Mouse (Mus musculus) lung, embryonic 16.5 days (tissue): ENCODE data around the gene Ucp3. TPM values are rescaled to one million over a fixed set of nuclear protein-coding genes. Genes with fewer than 3 reads are reported as not detected.

Experiments
- ATAC-seq: fragments of 200-750 bp; cut with Nextera tagmentation; 2 replicates; pipeline ENCODE4 v1.8.0; 2017; ENCODE audit warnings: low read depth, mild to moderate bottlenecking, moderate library complexity
- H3K27ac ChIP-seq: fragments of 300-500 bp; sonication (generic); 2 replicates; pipeline ENCODE4 v1.5.1; 2014; ENCODE audit warnings: mild to moderate bottlenecking, control low read depth, low read length
- H3K27me3 ChIP-seq: fragments of 300-500 bp; sonication (generic); 2 replicates; pipeline ENCODE4 v1.6.1; 2014; ENCODE audit warnings: low read depth, low read length, mixed read lengths; ENCODE audit not compliant: control insufficient read depth, insufficient read depth
- H3K36me3 ChIP-seq: fragments of 300-500 bp; sonication (generic); 2 replicates; pipeline ENCODE4 v1.6.1; 2014; ENCODE audit warnings: low read length; ENCODE audit not compliant: control insufficient read depth, insufficient read depth
- H3K4me1 ChIP-seq: fragments of 300-500 bp; sonication (generic); replicated peaks from 2 replicates; pipeline ENCODE4 v1.6.1; 2014; ENCODE audit warnings: low read length, mixed read lengths; ENCODE audit not compliant: control insufficient read depth, insufficient read depth
- H3K4me2 ChIP-seq: fragments of 300-500 bp; sonication (generic); 2 replicates; pipeline ENCODE4 v1.6.1; 2014; ENCODE audit warnings: low read depth, low read length, control low read depth
- H3K4me3 ChIP-seq: fragments of 300-500 bp; sonication (generic); 2 replicates; pipeline ENCODE4 v1.5.1; 2014; ENCODE audit warnings: mild to moderate bottlenecking, low read length, control low read depth
- H3K9ac ChIP-seq: fragments of 300-500 bp; sonication (generic); 2 replicates; pipeline ENCODE4 v1.6.1; 2014; ENCODE audit warnings: low read length, control low read depth
- H3K9me3 ChIP-seq: fragments of 300-500 bp; sonication (generic); 2 replicates; pipeline ENCODE4 v1.6.1; 2016; ENCODE audit warnings: low read length; ENCODE audit not compliant: control insufficient read depth
- WGBS: fragments of 180-500 bp; shearing (Covaris S2); extraction: QIAGEN DNeasy Blood & Tissue Kit; methylation state at CpG from one replicate; pipeline ENCODE4 v1.1.7; 2014; 5-methylcytosine and 5-hydroxymethylcytosine counted together
- polyA plus RNA-seq: library from polyadenylated mRNA; unstranded; fragments of >200 nt; fragmentation: Nextera tagmentation; extraction: Ambion mirVana; gene quantifications from 2 replicates; pipeline ENCODE4 v1.2.1, GENCODE M21; 2015

The Ucp3 gene
- polyA plus RNA-seq, 1 experiment from 2014 or later: 0.09 TPM

DNA sequence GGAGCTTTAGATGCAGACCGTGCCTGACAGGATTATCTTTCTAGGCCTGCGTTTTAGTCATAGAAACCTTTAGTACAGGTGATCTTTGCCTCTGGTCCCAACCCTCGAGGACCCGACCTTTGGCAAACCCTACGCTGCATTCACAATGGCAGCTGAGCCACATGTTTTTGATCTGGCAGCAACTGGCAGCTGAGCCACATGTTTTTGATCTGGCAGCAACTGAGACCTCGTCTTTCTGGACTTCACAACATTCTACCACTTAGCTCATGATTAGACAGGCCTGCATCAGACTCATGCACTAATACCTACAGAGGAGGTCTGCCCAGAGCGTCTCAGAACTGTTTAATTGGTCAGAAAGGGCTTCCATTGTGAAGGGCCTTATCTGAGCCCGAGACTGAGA lies 22.3 kb downstream of the Ucp3 start:
- Histone ChIP-seq H3K9me3 (no peaks in the 10 kb centered on the region), H3K27ac (peak overlapping the region; percentile 90), H3K4me1 (peaks cover 22% of the 10 kb centered on the region), H3K36me3 (peaks cover 13% of the 10 kb centered on the region; the same call in 1 of the 2 replicates), H3K27me3 (no peaks in the 10 kb centered on the region), H3K4me3 (peak overlapping the region; percentile 61), H3K9ac (peak overlapping the region; percentile 60), H3K4me2 (peak overlapping the region; percentile 89)
- WGBS: 42% methylated on average over 8 of the region's 8 CpGs
- ATAC-seq: no peak

DNA sequence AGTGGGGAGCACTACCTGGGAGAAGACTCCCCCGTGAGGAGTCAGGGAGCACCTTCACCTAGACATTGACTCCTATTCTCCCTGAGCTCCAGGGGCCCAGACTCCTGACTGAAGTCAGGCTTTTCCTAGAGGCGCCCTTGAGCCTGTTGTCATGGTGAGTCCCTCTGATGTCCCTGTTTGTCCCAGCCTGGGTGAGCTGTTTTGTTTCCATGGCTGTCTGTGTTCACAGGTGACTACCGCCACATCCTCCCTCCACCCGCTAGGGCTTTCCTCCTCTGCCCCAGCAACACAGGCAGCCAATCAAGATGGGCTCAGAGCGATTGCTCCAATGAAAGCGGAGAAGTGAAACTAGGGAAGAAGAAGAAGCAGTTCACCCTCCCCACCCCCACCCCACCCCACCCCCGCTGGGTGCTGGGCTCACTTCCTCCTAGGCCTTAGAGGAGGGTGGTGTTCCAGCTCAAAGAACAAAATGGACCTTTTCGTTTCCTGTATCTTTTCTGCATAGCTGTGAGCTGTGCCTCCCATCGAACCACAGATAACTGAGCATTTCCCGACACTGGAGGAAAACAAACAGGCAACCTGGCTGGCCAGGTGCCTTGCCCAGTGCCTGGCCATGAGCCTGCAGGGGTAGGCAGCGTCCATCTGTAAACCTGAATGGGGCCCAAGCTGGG lies 22.9 kb downstream of the Ucp3 start:
- Histone ChIP-seq H3K9me3 (no peaks in the 10 kb centered on the region), H3K4me1 (peaks cover 22% of the 10 kb centered on the region), H3K36me3 (peaks cover 13% of the 10 kb centered on the region; the same call in 1 of the 2 replicates), H3K9ac (peak overlapping the region; percentile 60), H3K27ac (peak overlapping the region; percentile 90), H3K4me2 (peak overlapping the region; percentile 89), H3K4me3 (peak overlapping the region; percentile 61), H3K27me3 (no peaks in the 10 kb centered on the region)
- 29% methylated on average over 11 of the region's 11 CpGs for WGBS
- peak; percentile 54 for ATAC-seq

DNA sequence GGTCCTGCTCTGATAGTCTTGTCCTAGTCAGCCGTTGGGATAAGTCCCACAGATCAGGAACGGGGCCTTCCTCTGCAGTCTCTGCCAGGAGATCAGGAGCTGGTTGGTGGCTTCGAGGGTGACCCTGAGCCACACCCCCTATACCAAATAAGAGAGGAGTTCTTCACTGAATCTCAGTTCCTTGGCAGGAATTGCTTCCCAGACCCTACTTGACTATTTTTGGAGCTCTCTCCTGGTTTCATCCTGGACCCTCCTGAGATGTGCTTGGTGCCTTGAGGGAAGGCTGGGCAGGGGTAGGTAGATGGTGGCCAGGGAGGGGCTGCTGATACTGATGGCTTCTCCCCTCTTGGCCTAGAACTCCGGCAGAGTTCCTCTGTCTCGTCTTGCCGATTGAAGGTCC lies 23.6 kb downstream of the Ucp3 start:
- H3K4me1 ChIP-seq: peaks cover 22% of the 10 kb centered on the region

DNA sequence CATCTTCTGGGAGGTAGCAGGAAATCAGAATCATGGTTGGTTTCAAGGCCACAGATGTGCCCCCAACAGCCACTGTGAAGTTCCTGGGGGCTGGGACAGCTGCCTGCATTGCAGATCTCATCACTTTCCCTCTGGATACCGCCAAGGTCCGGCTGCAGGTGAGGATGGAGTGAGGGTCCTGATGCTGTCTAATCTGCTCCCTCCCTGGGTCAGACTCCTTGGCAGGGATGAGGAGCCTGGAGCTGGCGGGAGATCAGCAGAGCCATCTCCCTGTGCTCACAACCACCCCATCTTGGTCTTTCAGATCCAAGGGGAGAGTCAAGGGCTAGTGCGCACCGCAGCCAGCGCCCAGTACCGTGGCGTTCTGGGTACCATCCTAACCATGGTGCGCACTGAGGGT lies 24.0 kb downstream of the Ucp3 start:
- Histone ChIP-seq H3K4me1 (peaks cover 22% of the 10 kb centered on the region), H3K27ac (no peak overlapping the region), H3K4me2 (no peak overlapping the region), H3K4me3 (no peak overlapping the region), H3K27me3 (no peaks in the 10 kb centered on the region), H3K36me3 (peaks cover 13% of the 10 kb centered on the region; the same call in 1 of the 2 replicates), H3K9me3 (no peaks in the 10 kb centered on the region), H3K9ac (no peak overlapping the region)
- ATAC-seq: no peak
- WGBS: 97% methylated on average over 9 of the region's 9 CpGs

More for the DNA sequence above, 23.6 kb downstream of the Ucp3 start:
- no peaks in the 10 kb centered on the region for H3K9me3 ChIP-seq
- H3K4me2 ChIP-seq: peak overlapping the region; percentile 89
- H3K36me3 ChIP-seq: peaks cover 13% of the 10 kb centered on the region; the same call in 1 of the 2 replicates
- H3K4me3 ChIP-seq: peak overlapping the region; percentile 61
- no peak for ATAC-seq
- 70% methylated on average over 6 of the region's 6 CpGs for WGBS
- H3K27ac ChIP-seq: peak overlapping the region; percentile 61
- H3K9ac ChIP-seq: peak overlapping the region; percentile 38
- no peaks in the 10 kb centered on the region for H3K27me3 ChIP-seq

DNA sequence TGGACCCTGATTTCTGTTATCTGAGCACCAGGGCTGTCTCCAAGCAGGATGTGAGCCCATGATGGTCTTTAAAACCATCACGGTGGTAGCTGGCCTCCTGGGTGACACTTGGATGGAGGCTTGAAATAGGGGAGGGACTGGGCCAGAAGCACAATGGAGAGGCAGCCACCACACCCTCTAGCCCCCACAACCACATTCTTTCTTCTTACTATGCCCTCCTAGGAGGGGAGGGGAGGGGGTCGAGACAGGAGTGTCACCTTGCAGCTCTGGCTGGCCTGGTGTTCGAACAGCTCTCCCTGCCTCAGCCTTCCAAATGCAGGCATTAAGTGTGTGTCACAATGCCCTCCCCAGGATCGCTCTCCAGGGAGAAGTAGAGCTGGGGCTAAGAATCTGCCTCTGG lies 24.6 kb downstream of the Ucp3 start:
- Histone ChIP-seq H3K9ac (no peak overlapping the region), H3K4me3 (no peak overlapping the region), H3K36me3 (peaks cover 13% of the 10 kb centered on the region; the same call in 1 of the 2 replicates), H3K9me3 (no peaks in the 10 kb centered on the region), H3K4me2 (no peak overlapping the region), H3K27me3 (no peaks in the 10 kb centered on the region), H3K27ac (no peak overlapping the region), H3K4me1 (peaks cover 20% of the 10 kb centered on the region)
- no peak for ATAC-seq
- 73% methylated on average over 4 of the region's 4 CpGs for WGBS

DNA sequence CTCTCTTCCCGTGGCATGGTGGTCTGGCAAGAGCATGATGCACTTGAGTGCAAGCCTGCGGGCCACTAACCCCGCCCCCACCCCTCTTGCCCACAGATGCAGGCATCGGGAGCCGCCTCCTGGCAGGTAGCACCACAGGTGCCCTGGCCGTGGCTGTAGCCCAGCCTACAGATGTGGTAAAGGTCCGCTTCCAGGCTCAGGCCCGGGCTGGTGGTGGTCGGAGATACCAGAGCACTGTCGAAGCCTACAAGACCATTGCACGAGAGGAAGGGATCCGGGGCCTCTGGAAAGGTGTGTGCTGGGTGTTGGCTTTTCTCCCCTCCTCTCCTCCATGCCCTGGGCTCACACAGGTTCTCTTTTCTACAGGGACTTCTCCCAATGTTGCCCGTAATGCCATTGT lies 25.2 kb downstream of the Ucp3 start:
- Histone ChIP-seq H3K4me3 (no peak overlapping the region), H3K27me3 (no peaks in the 10 kb centered on the region), H3K36me3 (peaks cover 13% of the 10 kb centered on the region; the same call in 1 of the 2 replicates), H3K4me2 (no peak overlapping the region), H3K9ac (no peak overlapping the region), H3K9me3 (no peaks in the 10 kb centered on the region), H3K4me1 (peaks cover 14% of the 10 kb centered on the region), H3K27ac (no peak overlapping the region)
- WGBS: 89% methylated on average over 13 of the region's 13 CpGs
- ATAC-seq: no peak

DNA sequence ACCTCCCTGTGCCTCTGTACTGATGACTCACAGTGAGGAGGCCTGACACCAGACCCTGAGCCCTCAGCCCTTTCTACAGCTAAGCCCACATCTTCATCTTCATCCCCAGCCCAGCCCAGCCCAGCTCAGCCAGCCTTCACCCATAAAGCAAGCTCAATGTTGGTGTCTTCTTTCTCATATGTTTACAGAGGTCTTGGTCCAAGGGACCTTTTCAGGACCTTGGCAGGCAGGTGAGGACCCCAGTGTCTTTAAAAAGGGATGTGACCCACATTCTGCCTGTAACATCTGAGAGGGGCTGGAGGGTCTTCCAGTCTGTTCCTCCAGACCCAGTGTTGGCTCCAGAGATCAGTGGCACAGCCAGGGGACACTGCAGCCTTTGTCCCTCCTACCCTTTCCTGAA lies 26.7 kb downstream of the Ucp3 start:
- Histone ChIP-seq H3K9me3 (no peaks in the 10 kb centered on the region), H3K27me3 (no peaks in the 10 kb centered on the region), H3K27ac (no peak overlapping the region), H3K4me1 (peaks cover 14% of the 10 kb centered on the region), H3K36me3 (peaks cover 13% of the 10 kb centered on the region; the same call in 1 of the 2 replicates), H3K4me3 (no peak overlapping the region), H3K4me2 (no peak overlapping the region), H3K9ac (no peak overlapping the region)
- ATAC-seq: no peak

DNA sequence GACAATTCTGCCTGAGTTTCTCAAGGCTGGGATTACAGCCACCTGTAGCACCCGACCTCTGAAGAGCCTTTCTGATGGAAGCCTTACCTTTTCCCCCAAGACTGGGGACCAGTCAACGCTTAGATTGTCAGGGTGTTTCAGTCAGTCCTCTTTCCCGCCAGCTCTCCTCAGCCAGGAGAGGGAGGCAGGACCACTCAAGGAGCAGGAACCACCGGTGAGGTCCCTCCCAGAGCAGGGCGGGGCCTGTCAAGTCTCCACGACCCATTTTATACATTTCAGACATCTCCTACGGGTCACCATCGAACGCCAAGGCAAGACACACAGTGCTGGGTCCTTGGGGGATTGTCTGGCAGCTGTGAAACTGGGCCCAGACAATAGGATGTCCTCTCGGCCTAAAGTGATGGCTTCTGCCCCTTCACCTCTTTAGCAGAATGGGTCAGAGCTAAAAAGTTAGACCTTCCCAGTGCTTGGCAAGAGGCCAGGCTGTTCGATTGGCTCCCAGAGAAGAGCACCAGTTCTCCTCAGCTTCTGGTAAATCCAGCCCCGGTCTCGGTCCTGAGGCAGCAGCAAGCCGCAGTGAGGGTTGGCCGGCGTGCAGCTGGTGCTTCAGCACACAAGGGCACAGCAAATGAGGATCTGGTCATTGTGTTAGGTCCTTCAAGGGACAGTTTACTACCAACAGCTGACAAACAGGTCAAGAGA lies 27.6 kb downstream of the Ucp3 start:
- no peaks in the 10 kb centered on the region for H3K9me3 ChIP-seq
- no peak overlapping the region for H3K4me3 ChIP-seq
- no peak overlapping the region for H3K27ac ChIP-seq
- no peak overlapping the region for H3K9ac ChIP-seq
- H3K4me1 ChIP-seq: peaks cover 8% of the 10 kb centered on the region; the same call in 1 of the 2 replicates
- no peak overlapping the region for H3K4me2 ChIP-seq
- H3K27me3 ChIP-seq: no peaks in the 10 kb centered on the region
- 48% methylated on average over 16 of the region's 16 CpGs for WGBS
- H3K36me3 ChIP-seq: peaks cover 13% of the 10 kb centered on the region; the same call in 1 of the 2 replicates
- ATAC-seq: peak; percentile 31

DNA sequence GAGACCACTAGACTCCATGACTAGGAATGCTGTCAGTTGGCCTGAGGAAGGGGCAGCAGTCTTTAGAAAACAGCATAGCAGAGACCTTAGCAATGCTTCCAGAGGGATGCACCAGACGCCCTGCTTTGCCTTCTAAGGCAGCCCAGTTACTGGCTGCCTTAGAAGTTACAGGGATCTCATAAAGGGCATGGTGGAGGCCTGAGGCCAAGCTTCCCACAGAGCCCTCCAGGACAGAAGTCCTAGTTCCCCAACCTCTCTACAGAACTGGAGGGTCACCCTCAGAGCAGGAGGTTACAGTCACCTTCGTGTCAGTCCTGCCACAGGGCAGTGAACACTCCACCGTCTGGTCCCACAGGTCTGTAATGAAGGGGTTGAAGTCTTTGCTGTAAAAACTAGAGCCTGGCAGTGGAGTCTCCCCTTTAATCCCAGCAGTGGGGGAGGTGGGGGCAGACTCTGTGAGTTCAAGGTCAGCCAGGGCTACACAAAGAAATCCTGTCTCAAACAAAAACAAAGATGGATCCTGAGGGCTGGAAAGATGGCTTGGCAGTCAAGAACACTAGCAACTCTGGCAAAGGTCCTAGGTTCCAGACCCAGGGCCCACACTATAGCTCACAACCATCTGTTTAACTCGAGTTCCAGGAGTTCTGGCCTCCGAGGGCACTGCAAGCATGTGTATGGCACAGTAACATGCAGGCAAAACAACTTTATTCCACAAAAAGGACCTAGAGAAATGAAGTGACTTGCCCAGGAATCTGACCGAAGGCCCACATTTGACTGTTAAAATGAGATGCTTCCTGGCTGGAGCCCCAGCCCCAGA lies 28.4 kb downstream of the Ucp3 start:
- H3K27me3 ChIP-seq: no peaks in the 10 kb centered on the region
- WGBS: 59% methylated on average over 6 of the region's 6 CpGs
- no peak overlapping the region for H3K4me2 ChIP-seq
- no peaks in the 10 kb centered on the region for H3K9me3 ChIP-seq
- H3K9ac ChIP-seq: no peak overlapping the region
- H3K4me3 ChIP-seq: no peak overlapping the region
- peaks cover 13% of the 10 kb centered on the region; the same call in 1 of the 2 replicates for H3K36me3 ChIP-seq
- peaks cover 1% of the 10 kb centered on the region; the same call in 1 of the 2 replicates for H3K4me1 ChIP-seq
- no peak overlapping the region for H3K27ac ChIP-seq
- no peak for ATAC-seq
